Mouse (Mus musculus): ENCODE results near the gene Slc25a33. TPM values are rescaled to one million over a fixed set of nuclear protein-coding genes. Genes with fewer than 3 reads are reported as not detected.
"Not testable (repeated sequence)": the region's sequence is repeated elsewhere in the genome, so short reads cannot be mapped to it uniquely, and the experiment has no call there.

Slc25a33 gene
- polyA plus RNA-seq, 1 experiment from 2014 or later, result 38.2 TPM

DNA sequence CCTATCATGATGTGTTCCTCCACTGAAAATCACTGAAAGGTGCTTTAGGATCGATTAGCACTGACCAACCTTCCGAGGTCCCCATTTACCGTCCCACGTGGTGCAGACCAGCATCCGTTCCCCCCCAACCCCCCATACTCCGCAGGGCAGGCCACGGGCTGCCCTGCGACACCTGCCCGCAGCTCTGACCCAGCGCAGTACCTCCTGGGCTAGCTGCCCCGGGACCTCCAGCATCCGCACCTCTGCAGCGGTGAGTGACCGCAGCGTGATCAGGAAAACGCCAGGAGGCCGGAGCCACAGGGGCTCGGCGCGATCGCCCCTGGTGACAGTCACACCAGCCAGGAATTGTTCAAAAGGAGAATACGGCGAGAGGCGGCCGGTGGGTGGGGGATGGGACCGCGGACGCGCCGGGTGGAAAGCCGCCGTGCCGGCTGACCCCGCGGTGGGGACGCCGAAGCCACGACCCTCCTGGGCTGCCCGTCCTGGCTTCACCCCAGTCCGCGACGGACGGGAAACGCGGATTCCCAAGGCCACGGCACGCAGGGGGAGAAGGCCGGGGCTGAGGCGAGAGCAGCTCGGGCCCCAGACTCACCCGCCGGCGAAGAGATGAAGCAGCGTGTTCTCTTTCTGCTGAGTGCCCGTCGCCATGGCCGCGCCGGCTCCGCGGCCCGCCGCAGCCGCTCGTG lies 526 bp downstream of the Slc25a33 start:
- Histone ChIP-seq H3K27me3 (ENCODE audit: control insufficient read depth, insufficient read depth, low read length) (no peaks in the 10 kb centered on the region), H3K9me3 (ENCODE audit: control insufficient read depth, low read length) (no peaks in the 10 kb centered on the region), H3K9ac (peak overlapping the region; percentile 87), H3K27ac (peak overlapping the region; percentile 89), H3K4me3 (replicated peaks; ENCODE audit: low read length) (peak overlapping the region; percentile 88), H3K36me3 (replicated peaks; ENCODE audit: control insufficient read depth, insufficient read depth) (no peaks in the 10 kb centered on the region), H3K4me2 (replicated peaks) (peak overlapping the region; percentile 96), H3K4me1 (replicated peaks; ENCODE audit: control insufficient read depth, insufficient read depth, low read length) (peaks cover 17% of the 10 kb centered on the region; the same call in 1 of the 2 replicates)
- WGBS, result under 1% methylated on average over 65 of the region's 65 CpGs
- ATAC-seq (ENCODE audit: low FRiP score) (peak; percentile 81), DNase-seq (ENCODE audit: low spot score) (no peak)

- no peaks in the 10 kb centered on the region for H3K27me3 ChIP-seq (ENCODE audit: control insufficient read depth, insufficient read depth, low read length)
- H3K36me3 ChIP-seq (replicated peaks; ENCODE audit: control insufficient read depth, insufficient read depth), result no peaks in the 10 kb centered on the region
- no peak overlapping the region for H3K27ac ChIP-seq
- WGBS, result 16% methylated on average over 2 of the region's 2 CpGs
- ATAC-seq (ENCODE audit: low FRiP score) (no peak), DNase-seq (ENCODE audit: low spot score) (peak; percentile 55)
- H3K4me1 ChIP-seq (replicated peaks; ENCODE audit: control insufficient read depth, insufficient read depth, low read length), result peaks cover 17% of the 10 kb centered on the region; the same call in 1 of the 2 replicates
- H3K4me2 ChIP-seq (replicated peaks), result peak overlapping the region; percentile 96
- H3K4me3 ChIP-seq (replicated peaks; ENCODE audit: low read length), result peak overlapping the region; percentile 88; the same call in 1 of the 2 replicates
- H3K9me3 ChIP-seq (ENCODE audit: control insufficient read depth, low read length), result no peaks in the 10 kb centered on the region
- 0 out of 2 replicates have a peak overlapping the region, but pooled peaks have one; percentile 16 for H3K9ac ChIP-seq
Measured at GRCm38 (mm10) chr4:149772394-149772793, 1.7 kb downstream of the Slc25a33 start.

- Histone ChIP-seq H3K27me3 (ENCODE audit: control insufficient read depth, insufficient read depth, low read length) (no peaks in the 10 kb centered on the region), H3K4me3 (replicated peaks; ENCODE audit: low read length) (no peak overlapping the region), H3K9ac (no peak overlapping the region), H3K4me2 (replicated peaks) (no peak overlapping the region), H3K27ac (no peak overlapping the region), H3K4me1 (replicated peaks; ENCODE audit: control insufficient read depth, insufficient read depth, low read length) (no peaks in the 10 kb centered on the region), H3K36me3 (replicated peaks; ENCODE audit: control insufficient read depth, insufficient read depth) (peaks cover 9% of the 10 kb centered on the region; the same call in 1 of the 2 replicates), H3K9me3 (ENCODE audit: control insufficient read depth, low read length) (no peaks in the 10 kb centered on the region)
- ATAC-seq (ENCODE audit: low FRiP score) (no peak), DNase-seq (ENCODE audit: low spot score) (no peak)
- WGBS, result 93% methylated on average over 5 of the region's 5 CpGs
Measured at GRCm38 (mm10) chr4:149765201-149765600, 8.9 kb downstream of the Slc25a33 start.

- Histone ChIP-seq H3K9ac (no peak overlapping the region), H3K4me1 (replicated peaks; ENCODE audit: control insufficient read depth, insufficient read depth, low read length) (no peaks in the 10 kb centered on the region), H3K4me3 (replicated peaks; ENCODE audit: low read length) (no peak overlapping the region), H3K27ac (no peak overlapping the region), H3K36me3 (replicated peaks; ENCODE audit: control insufficient read depth, insufficient read depth) (peaks cover 9% of the 10 kb centered on the region; the same call in 1 of the 2 replicates), H3K9me3 (ENCODE audit: control insufficient read depth, low read length) (no peaks in the 10 kb centered on the region), H3K4me2 (replicated peaks) (no peak overlapping the region), H3K27me3 (ENCODE audit: control insufficient read depth, insufficient read depth, low read length) (no peaks in the 10 kb centered on the region)
- DNase-seq (ENCODE audit: low spot score) (no peak), ATAC-seq (ENCODE audit: low FRiP score) (no peak)
- WGBS, result 94% methylated on average over 2 of the region's 2 CpGs
Measured at GRCm38 (mm10) chr4:149763335-149763734, 10.7 kb downstream of the Slc25a33 start.

DNA sequence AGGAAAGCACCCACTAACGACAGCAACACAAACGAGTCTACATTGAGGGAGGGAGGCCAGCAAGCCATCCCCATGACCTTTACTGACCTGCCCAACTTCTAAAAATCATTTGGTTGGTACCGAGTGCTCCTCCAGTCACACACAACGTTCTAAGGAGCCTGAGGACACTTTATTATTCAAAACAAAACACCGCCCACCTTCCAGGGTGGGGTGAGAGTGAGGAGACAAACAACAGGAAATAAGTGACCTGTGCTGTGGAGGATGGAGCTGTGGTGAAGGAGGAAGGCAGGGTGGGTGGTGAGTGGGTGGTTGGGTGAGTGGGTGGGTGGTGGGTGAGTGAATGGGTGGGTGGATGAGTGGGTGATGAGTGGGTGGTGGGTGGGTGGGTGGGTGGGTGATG lies 14.6 kb downstream of the Slc25a33 start:
- 74% methylated on average over 5 of the region's 5 CpGs for WGBS

DNA sequence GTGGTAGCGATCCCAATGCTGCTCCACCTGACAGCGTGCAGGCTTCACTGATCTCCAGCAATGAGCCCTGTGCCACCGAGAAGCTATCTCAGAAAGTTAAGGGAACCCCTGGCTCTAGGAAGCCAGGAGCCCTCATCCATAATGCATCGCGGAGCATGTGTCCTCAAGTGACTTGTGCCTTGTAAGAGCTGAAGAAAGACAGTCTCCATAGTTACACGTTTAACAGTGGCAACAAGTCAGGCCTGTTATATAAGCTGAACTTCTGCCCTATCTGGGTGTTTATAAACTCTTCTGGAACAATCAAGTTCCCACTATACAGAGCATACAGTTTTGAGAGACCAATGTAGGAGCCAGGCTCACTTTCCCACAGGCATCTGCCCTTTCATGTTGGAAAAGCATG lies 15.7 kb downstream of the Slc25a33 start:
- Histone ChIP-seq H3K4me1 (replicated peaks; ENCODE audit: control insufficient read depth, insufficient read depth, low read length) (no peaks in the 10 kb centered on the region), H3K9ac (no peak overlapping the region), H3K4me2 (replicated peaks) (no peak overlapping the region), H3K27me3 (ENCODE audit: control insufficient read depth, insufficient read depth, low read length) (no peaks in the 10 kb centered on the region), H3K9me3 (ENCODE audit: control insufficient read depth, low read length) (no peaks in the 10 kb centered on the region), H3K36me3 (replicated peaks; ENCODE audit: control insufficient read depth, insufficient read depth) (peaks cover 34% of the 10 kb centered on the region), H3K27ac (no peak overlapping the region), H3K4me3 (replicated peaks; ENCODE audit: low read length) (no peak overlapping the region)
- 69% methylated on average over 6 of the region's 6 CpGs for WGBS
- ATAC-seq (ENCODE audit: low FRiP score), result no peak
- DNase-seq (ENCODE audit: low spot score), result no peak

More for the DNA sequence above, 14.6 kb downstream of the Slc25a33 start:
- Histone ChIP-seq H3K9ac (no peak overlapping the region), H3K9me3 (ENCODE audit: control insufficient read depth, low read length) (no peaks in the 10 kb centered on the region), H3K36me3 (replicated peaks; ENCODE audit: control insufficient read depth, insufficient read depth) (peaks cover 23% of the 10 kb centered on the region), H3K27ac (no peak overlapping the region), H3K4me1 (replicated peaks; ENCODE audit: control insufficient read depth, insufficient read depth, low read length) (no peaks in the 10 kb centered on the region), H3K4me2 (replicated peaks) (no peak overlapping the region), H3K27me3 (ENCODE audit: control insufficient read depth, insufficient read depth, low read length) (no peaks in the 10 kb centered on the region), H3K4me3 (replicated peaks; ENCODE audit: low read length) (no peak overlapping the region)
- DNase-seq (ENCODE audit: low spot score), result no peak
- no peak for ATAC-seq (ENCODE audit: low FRiP score)

DNA sequence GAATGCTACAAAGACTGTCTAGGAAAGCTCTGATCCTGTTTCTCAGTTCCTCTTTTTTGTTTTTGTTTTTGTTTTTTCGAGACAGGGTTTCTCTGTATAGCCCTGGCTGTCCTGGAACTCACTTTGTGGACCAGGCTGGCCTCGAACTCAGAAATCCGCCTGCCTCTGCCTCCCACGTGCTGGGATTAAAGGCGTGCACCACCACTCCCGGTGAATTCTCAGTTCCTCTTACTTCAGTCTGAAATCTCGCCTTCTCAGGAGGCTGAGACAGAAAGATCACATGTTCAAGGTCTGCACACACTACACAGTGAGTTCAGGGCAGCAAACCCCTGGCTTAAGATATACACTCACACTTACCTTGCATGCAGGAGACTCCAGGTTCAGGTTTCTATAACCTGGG lies 17.5 kb downstream of the Slc25a33 start:
- not testable (repeated sequence) for DNase-seq (ENCODE audit: low spot score); H3K4me3 ChIP-seq (replicated peaks; ENCODE audit: low read length); H3K4me1 ChIP-seq (replicated peaks; ENCODE audit: control insufficient read depth, insufficient read depth, low read length); H3K9me3 ChIP-seq (ENCODE audit: control insufficient read depth, low read length); H3K4me2 ChIP-seq (replicated peaks); H3K27ac ChIP-seq; H3K9ac ChIP-seq; ATAC-seq (ENCODE audit: low FRiP score); H3K27me3 ChIP-seq (ENCODE audit: control insufficient read depth, insufficient read depth, low read length)
- H3K36me3 ChIP-seq (replicated peaks; ENCODE audit: control insufficient read depth, insufficient read depth), result peaks cover 40% of the 10 kb centered on the region
- WGBS, result 90% methylated on average over 7 of the region's 7 CpGs

GRCm38 (mm10) chr4:149752836-149753235 lies 21.2 kb downstream of the Slc25a33 start:
- no peaks in the 10 kb centered on the region for H3K9me3 ChIP-seq (ENCODE audit: control insufficient read depth, low read length)
- no peak overlapping the region for H3K4me2 ChIP-seq (replicated peaks)
- no peak for ATAC-seq (ENCODE audit: low FRiP score)
- peaks cover 45% of the 10 kb centered on the region for H3K36me3 ChIP-seq (replicated peaks; ENCODE audit: control insufficient read depth, insufficient read depth)
- H3K27ac ChIP-seq, result no peak overlapping the region; the same call in 1 of the 2 replicates
- no peak overlapping the region for H3K4me3 ChIP-seq (replicated peaks; ENCODE audit: low read length)
- peaks cover 8% of the 10 kb centered on the region; the same call in 1 of the 2 replicates for H3K4me1 ChIP-seq (replicated peaks; ENCODE audit: control insufficient read depth, insufficient read depth, low read length)
- no peaks in the 10 kb centered on the region for H3K27me3 ChIP-seq (ENCODE audit: control insufficient read depth, insufficient read depth, low read length)
- WGBS, result 65% methylated on average over 3 of the region's 3 CpGs
- no peak overlapping the region for H3K9ac ChIP-seq
- no peak for DNase-seq (ENCODE audit: low spot score)

DNA sequence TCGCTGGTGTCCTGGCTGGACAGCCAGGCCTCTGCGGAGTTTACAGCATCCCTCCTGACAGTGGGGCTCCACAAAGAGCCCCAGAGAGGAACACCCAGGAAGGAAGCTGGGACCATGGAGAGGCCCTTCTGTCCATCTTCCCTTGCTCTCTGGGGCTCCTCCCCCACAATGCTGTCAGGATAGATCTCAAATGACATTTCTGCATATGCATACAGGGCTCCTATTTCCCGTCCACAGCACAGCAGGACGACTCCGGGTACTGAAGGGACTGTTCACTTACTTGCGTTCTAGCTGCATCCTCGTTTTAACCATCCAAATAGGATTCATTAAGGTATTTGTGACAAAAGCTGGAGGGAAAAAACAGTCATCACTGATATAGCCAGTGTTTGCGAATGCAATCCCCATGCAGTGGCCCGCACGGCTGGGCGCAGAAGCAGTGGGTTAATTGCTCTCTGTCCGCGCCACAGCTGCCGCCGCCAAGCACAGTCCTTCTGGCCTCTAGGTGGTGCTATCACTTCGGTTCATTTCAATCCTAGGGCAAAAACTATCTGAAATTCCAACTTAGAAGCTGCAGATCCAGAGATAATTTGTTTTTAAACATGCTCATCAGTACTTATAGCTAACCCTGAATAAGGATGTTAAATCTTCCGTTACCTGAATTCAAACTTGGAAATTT lies 21.8 kb downstream of the Slc25a33 start:
- Histone ChIP-seq H3K4me1 (replicated peaks; ENCODE audit: control insufficient read depth, insufficient read depth, low read length) (peaks cover 8% of the 10 kb centered on the region; the same call in 1 of the 2 replicates), H3K9me3 (ENCODE audit: control insufficient read depth, low read length) (no peaks in the 10 kb centered on the region), H3K9ac (no peak overlapping the region), H3K27me3 (ENCODE audit: control insufficient read depth, insufficient read depth, low read length) (no peaks in the 10 kb centered on the region), H3K4me2 (replicated peaks) (peak overlapping the region; percentile 24), H3K4me3 (replicated peaks; ENCODE audit: low read length) (no peak overlapping the region), H3K27ac (no peak overlapping the region; the same call in 1 of the 2 replicates), H3K36me3 (replicated peaks; ENCODE audit: control insufficient read depth, insufficient read depth) (peaks cover 45% of the 10 kb centered on the region)
- WGBS, result 24% methylated on average over 17 of the region's 17 CpGs
- DNase-seq (ENCODE audit: low spot score) (peak; percentile 83), ATAC-seq (ENCODE audit: low FRiP score) (no peak)

Data from hindbrain, embryonic 14.5 days (tissue).